Comparison of ENCODE assay signal across 7 mouse cellular contexts in genomic region chr1:189128246-189128645, GRCm38 (mm10).
DNase-seq lines count a peak whose midpoint lies in the region; ATAC-seq lines count a peak whose summit lies in the region.
"Not testable (repeated sequence)": the region's sequence is repeated elsewhere in the genome, so short reads cannot be mapped to it uniquely, and the experiment has no call there.

No protein-coding gene starts in this region.

- WGBS in forebrain, embryonic 11.5 days, result 68% methylated on average over 5 of the region's 5 CpGs
- WGBS in hindbrain, embryonic 11.5 days, result 51% methylated on average over 5 of the region's 5 CpGs
- WGBS in neural tube, embryonic 11.5 days, result 55% methylated on average over 5 of the region's 5 CpGs
- WGBS in neural tube, embryonic 15.5 days, result 35% methylated on average over 5 of the region's 5 CpGs
- 62% methylated on average over 5 of the region's 5 CpGs for WGBS in stomach, embryonic 15.5 days

- not testable (repeated sequence) for H3K27ac ChIP-seq in forebrain, embryonic 11.5 days (ENCODE audit: low read depth, low read length); neural tube, embryonic 11.5 days (ENCODE audit: low read depth, low read length); neural tube, embryonic 15.5 days (replicated peaks); stomach, embryonic 15.5 days
- 0 out of 2 replicates have a peak overlapping the region, but pooled peaks have one; percentile 24 for H3K27ac ChIP-seq in hindbrain, embryonic 11.5 days (ENCODE audit: low read depth, low read length)

- ATAC-seq in forebrain, embryonic 11.5 days (replicated peaks; ENCODE audit: low FRiP score), result peak; percentile 44; the same call in 1 of the 2 replicates
- peak; percentile 83 for ATAC-seq in hindbrain, embryonic 11.5 days (ENCODE audit: low FRiP score)
- peak; percentile 91 for ATAC-seq in neural tube, embryonic 11.5 days (ENCODE audit: insufficient read depth, low FRiP score, low TSS enrichment)
- ATAC-seq in neural tube, embryonic 15.5 days (ENCODE audit: low FRiP score), result peak; percentile 63; the same call in 1 of the 2 replicates
- ATAC-seq in stomach, embryonic 15.5 days (ENCODE audit: insufficient read depth, low FRiP score, low read depth), result peak; percentile 39; the same call in 1 of the 2 replicates

- H3K4me1 ChIP-seq in forebrain, embryonic 11.5 days (replicated peaks; ENCODE audit: control insufficient read depth, insufficient read depth, low read length); hindbrain, embryonic 11.5 days (replicated peaks; ENCODE audit: control insufficient read depth, insufficient read depth, low read length); neural tube, embryonic 11.5 days (ENCODE audit: control insufficient read depth, insufficient read depth, low read length); neural tube, embryonic 15.5 days; stomach, embryonic 15.5 days: not testable (repeated sequence)

- not testable (repeated sequence) for H3K4me3 ChIP-seq in forebrain, embryonic 11.5 days (ENCODE audit: low read depth, low read length); hindbrain, embryonic 11.5 days (ENCODE audit: low read depth, low read length); neural tube, embryonic 11.5 days (ENCODE audit: low read depth, low read length); neural tube, embryonic 15.5 days (replicated peaks); stomach, embryonic 15.5 days (replicated peaks)

- DNase-seq in embryo, embryonic 11 days, result peak; percentile 53
- DNase-seq in forebrain, embryonic 11.5 days (ENCODE audit: low spot score), result not testable (repeated sequence)
- peak; percentile 29 for DNase-seq in hindbrain, embryonic 11.5 days (ENCODE audit: low spot score)
- DNase-seq in mesoderm, embryonic 11.5 days (ENCODE audit: low read depth, low spot score), result peak; percentile 52
- peak; percentile 29 for DNase-seq in neural tube, embryonic 11.5 days (ENCODE audit: low spot score)

- not testable (repeated sequence) for H3K36me3 ChIP-seq in forebrain, embryonic 11.5 days (ENCODE audit: control insufficient read depth, insufficient read depth, low read length); hindbrain, embryonic 11.5 days (ENCODE audit: control insufficient read depth, insufficient read depth, low read length); neural tube, embryonic 11.5 days (ENCODE audit: control insufficient read depth, insufficient read depth, low read length); neural tube, embryonic 15.5 days; stomach, embryonic 15.5 days

- not testable (repeated sequence) for H3K4me2 ChIP-seq in forebrain, embryonic 11.5 days (ENCODE audit: low read depth, low read length, severe bottlenecking); hindbrain, embryonic 11.5 days (replicated peaks; ENCODE audit: low read depth, low read length); neural tube, embryonic 11.5 days (ENCODE audit: low read depth); neural tube, embryonic 15.5 days; stomach, embryonic 15.5 days

- not testable (repeated sequence) for H3K9me3 ChIP-seq in forebrain, embryonic 11.5 days (ENCODE audit: control insufficient read depth, low read length); hindbrain, embryonic 11.5 days (ENCODE audit: control insufficient read depth, low read length); neural tube, embryonic 11.5 days (ENCODE audit: control insufficient read depth, low read length); neural tube, embryonic 15.5 days (replicated peaks); stomach, embryonic 15.5 days

- H3K27me3 ChIP-seq in forebrain, embryonic 11.5 days (ENCODE audit: control insufficient read depth, insufficient read depth, low read length); hindbrain, embryonic 11.5 days (ENCODE audit: control insufficient read depth, insufficient read depth, low read length); neural tube, embryonic 11.5 days (ENCODE audit: control insufficient read depth, insufficient read depth, low read length); neural tube, embryonic 15.5 days (replicated peaks); stomach, embryonic 15.5 days (replicated peaks): not testable (repeated sequence)

- not testable (repeated sequence) for H3K9ac ChIP-seq in forebrain, embryonic 11.5 days (ENCODE audit: low read length); hindbrain, embryonic 11.5 days (ENCODE audit: low read depth, low read length); neural tube, embryonic 11.5 days (ENCODE audit: low read length); neural tube, embryonic 15.5 days (replicated peaks); stomach, embryonic 15.5 days

Comparison
In these comparisons a context has a peak if more than half of its experiments do, and no peak if none do; other contexts are left out.
1. ATAC-seq: peak in every context shown above with its lines; median percentile 91 in neural tube, embryonic 11.5 days; 83 in hindbrain, embryonic 11.5 days; 63 in neural tube, embryonic 15.5 days; 44 in forebrain, embryonic 11.5 days; 39 in stomach, embryonic 15.5 days.